Mouse (Mus musculus) spleen, adult 12 weeks (tissue): ENCODE measurements around the gene Manbal.

Experiments
- DNase-seq: peaks from one replicate; pipeline ENCODE4 v3.0.0; 2022; ENCODE audit warnings: low spot score

The Manbal gene

GRCm38 (mm10) chr2:157367184-157367893 lies at the start of gene Manbal:
TSS of gene Manbal (plus strand) at chr2:157367594.
- DNase-seq = peak; percentile 91

- DNase-seq = no peak
Observed at GRCm38 (mm10) chr2:157320135-157320534, 47.3 kb upstream of the Manbal start.

DNA sequence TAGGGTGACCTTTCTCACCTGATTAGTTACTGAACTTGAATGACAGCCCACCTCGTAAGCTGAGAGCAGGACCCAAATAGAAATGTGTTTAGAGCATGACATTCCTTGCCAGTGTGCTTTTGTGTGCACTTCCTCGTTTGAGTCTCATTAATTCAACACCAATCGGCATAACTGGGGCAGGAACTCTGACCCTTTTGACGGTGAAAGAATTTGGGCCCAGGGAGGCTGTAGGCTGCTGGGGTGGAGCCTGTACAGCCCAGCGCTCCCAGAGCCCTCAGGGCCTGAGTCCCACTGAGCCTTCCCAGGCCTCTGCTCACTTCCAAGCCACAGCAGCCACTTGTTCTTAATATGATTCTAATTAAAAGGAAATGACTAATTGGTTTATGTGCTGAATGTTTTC lies 46.5 kb upstream of the Manbal start:
- no peak for DNase-seq

- no peak for DNase-seq
Observed at GRCm38 (mm10) chr2:157322029-157322766, 45.2 kb upstream of the Manbal start.

- no peak for DNase-seq
Observed at GRCm38 (mm10) chr2:157325238-157325637, 42.2 kb upstream of the Manbal start.

GRCm38 (mm10) chr2:157328106-157328505 lies 39.3 kb upstream of the Manbal start:
- no peak for DNase-seq

DNA sequence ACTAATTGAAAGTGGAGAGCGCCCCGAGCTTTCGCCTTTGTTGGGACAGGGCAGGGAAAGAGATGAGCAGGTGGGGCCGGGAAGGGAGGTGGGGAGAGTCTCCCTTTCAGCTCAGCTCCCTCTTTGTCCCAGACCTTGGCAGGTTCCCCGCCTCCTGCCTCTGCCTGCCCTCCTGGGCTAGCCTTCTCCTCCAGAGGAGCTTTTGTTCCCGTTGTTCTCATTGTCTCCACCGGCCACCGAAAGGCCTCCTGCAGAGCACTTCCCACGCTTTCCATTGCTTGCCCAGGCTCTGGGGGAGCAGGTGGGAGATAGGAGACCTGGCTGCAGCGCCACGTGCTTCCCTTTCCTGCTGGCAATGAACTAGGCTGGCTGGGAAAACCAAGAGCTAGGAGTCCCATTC lies 38.8 kb upstream of the Manbal start:
- no peak for DNase-seq

- no peak for DNase-seq
Observed at GRCm38 (mm10) chr2:157332059-157332458, 35.3 kb upstream of the Manbal start.

- DNase-seq = peak; percentile 44
Observed at GRCm38 (mm10) chr2:157338663-157339062, 28.7 kb upstream of the Manbal start.

DNA sequence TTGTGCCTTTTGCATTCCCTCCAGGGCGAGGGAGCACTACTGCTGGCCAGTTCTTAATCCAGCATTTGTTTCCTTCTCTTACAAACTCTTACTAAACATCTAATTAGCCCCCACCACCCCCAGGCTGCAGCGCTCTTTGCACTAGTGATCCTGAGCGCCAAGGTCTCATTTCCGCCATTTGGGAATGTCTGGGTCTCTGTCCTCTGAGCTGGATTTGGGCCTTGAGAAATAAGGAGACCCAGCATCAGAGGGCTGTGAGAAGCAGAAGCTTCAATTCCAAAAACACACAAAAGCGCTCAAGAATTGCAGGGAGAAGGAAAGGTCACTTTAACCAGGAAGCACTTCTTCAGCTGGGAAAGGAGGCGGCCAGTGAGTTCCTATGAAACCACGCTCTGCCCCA lies 27.9 kb upstream of the Manbal start:
- no peak for DNase-seq

DNA sequence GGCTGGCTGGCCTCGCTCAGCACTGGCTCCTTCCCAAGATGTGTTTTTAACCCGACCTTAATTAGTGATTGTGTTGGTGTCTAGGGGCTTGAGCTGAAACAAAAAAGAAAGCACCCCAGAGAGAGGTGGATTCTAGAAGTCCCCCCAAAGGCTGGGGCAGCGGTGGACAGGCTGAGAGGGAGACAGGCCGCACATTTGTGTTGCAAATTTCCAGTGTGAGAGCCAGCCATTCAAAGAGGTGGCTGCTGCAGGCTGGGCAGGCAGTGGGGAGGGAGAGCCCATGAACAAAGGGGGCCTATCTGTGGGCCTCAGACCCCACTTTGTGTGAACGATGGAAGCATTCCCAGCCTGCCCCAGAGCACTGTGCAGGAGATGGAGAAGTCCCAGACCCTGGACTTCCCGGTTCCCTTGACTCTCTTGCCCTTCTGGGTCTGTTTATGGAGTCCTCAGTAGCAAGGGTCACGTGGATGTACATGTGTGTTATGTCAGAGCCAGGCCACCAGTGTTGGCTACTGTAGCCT lies 27.1 kb upstream of the Manbal start:
- DNase-seq = no peak

- DNase-seq = no peak
Observed at GRCm38 (mm10) chr2:157341554-157342270, 25.7 kb upstream of the Manbal start.

GRCm38 (mm10) chr2:157342328-157342926 lies 25.0 kb upstream of the Manbal start:
- no peak for DNase-seq

DNA sequence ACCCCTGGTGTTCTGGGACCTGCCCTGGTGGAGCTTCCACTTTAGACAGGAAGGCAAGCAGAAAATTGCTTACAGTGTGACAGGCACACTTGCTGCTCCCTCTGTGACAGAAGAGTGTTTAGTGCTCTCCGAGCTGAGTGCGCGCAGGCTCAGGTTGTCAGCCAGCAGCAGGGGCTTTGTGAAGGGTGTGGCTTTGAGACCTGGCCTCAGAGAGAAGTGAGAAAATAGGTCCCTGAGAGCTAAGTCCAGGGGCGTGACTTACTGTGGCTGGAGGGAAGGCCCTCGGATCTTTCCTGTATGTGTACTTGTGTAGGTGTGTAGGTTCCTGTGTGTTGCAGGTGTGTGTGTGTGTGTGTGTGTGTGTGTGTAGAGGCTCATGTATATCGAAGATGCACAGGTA lies 24.1 kb upstream of the Manbal start:
- DNase-seq = no peak

DNA sequence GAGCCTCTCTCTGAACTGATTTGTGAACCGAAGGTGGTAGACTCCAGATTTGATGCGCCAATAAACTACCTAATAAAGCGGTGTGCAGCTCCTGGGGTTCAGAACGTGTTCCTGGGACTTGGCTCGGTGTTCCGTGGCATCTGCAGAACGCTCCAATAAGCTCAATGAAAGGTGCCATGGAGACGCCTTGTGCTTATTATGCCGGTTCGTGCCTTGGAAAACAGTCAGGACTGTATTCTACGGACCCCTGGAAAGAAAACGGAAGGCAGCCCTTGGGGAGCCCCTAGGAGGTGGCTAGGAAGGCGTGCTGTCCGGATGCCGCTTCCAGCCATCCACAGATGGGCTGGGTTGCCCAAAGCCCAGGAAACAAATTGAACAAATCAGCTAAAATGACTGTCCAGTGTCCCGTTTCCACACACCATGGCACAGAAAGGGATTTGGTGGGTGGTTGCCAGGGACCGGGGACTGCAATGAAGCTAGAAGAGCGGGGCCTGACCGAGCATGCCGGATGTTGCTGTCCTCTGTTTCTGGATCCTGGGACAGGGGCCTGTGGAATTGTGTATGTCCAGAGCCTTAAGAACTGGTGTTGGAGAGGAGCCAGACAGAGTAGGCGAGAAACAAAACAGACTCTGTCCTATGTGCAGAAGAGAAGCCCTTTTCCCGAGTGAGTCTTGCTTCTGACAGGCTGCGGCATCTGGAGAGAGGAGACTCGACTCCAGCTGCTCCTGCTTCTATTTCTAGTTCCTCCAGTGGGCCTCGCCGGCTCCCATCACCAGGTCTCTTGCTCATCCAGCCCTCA lies 19.8 kb upstream of the Manbal start, which contains the start of gene Ghrh:
Gene Ghrh (minus strand): TSS at position 146 of the 799 bp plus-strand sequence.
- no peak for DNase-seq

DNA sequence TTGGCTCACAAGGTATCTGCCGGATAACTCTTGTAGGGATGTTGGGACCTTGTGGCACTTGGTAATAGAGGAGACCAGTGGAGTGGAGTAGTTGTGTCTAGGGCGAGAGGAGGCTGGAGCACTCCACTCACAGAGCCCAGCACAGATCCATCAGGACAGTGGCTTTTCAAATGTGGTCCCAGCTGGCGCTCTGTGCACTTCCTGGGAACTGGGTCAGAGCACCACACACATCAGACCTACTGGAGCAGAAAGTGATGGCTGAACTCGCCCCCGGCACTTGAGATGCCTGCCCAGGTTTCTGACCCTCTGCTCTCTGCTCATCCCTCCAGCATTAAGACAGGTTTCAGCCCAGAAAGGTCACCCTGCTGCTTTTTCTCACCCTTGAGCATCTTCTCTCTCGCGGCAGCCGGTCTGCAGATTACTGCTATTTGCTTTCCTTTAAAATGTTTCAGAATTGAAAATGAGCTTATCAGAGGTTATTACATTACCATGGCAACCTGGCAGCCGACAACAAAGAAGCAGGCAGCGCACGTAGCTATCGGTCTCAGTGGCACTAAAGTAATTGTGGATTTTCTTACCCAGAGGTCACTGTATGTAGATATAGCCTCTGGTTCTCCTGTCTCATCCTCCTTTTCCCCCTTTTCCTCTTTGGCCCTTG lies 18.1 kb upstream of the Manbal start:
- DNase-seq = no peak

DNA sequence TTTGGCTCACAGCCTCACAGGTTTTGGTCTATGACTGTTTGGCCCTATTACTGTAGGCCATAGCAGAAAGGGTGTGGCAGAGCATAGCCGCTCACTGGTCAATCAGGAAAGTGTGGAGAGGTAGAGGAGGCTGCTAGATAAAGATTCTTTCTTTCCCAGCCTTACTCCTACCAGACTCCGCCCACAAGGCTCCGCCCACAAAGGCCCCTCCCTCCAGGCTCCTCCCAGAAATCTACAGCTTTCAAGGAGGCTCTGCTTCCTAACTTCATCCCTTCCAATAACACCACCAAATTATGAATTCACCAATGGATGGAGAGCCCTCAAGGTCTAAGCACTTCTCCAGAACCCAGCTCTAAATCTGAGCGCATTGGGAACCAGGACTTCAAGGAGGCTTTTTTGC lies 14.2 kb upstream of the Manbal start:
- DNase-seq = no peak

GRCm38 (mm10) chr2:157354106-157354505 lies 13.3 kb upstream of the Manbal start:
- no peak for DNase-seq

GRCm38 (mm10) chr2:157360028-157360427 lies 7.4 kb upstream of the Manbal start:
- no peak for DNase-seq

- DNase-seq = no peak
Observed at GRCm38 (mm10) chr2:157363031-157363430, 4.4 kb upstream of the Manbal start.

DNA sequence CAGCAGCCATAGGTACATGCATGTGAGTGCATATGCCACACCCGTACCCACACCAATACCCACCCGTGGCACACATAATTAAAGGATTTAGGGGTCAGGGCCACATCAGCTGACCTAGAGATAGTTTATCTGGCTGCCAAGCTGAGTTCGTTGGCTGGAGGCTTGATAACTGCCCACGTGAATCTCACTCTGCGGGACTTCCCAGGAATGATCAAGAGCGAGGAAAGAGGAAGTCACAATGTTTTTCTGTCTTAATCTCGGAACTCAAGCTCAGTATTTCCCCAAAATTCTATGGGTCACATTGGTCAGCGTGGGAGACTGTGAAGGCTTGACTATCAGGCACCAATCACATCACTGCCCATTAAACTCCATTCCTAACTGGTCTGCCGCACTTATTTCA lies 632 bp upstream of the Manbal start:
- DNase-seq = no peak
